Mouse (Mus musculus): ENCODE results near the gene Zbtb4. TPM values are rescaled to one million over a fixed set of nuclear protein-coding genes. Genes with fewer than 3 reads are reported as not detected.

Gene Zbtb4
- total RNA-seq, 2 experiments from 2014 or later: 41.7 to 44.7 TPM

GRCm38 (mm10) chr11:69763551-69763950 lies 2.2 kb upstream of the Zbtb4 start:
- DNase-seq: no peak

- peak; percentile 81 to 83 for DNase-seq
Measured at GRCm38 (mm10) chr11:69766126-69766609, 456 bp downstream of the Zbtb4 start.

- DNase-seq: peak in 1 of 2 experiments; percentile 53
Measured at GRCm38 (mm10) chr11:69766872-69767624, 1.3 kb downstream of the Zbtb4 start.

GRCm38 (mm10) chr11:69767625-69767909 lies 1.9 kb downstream of the Zbtb4 start:
- no peak for DNase-seq

- DNase-seq: no peak
Measured at GRCm38 (mm10) chr11:69774961-69775360, 9.2 kb downstream of the Zbtb4 start.

GRCm38 (mm10) chr11:69775716-69776115 lies 10.0 kb downstream of the Zbtb4 start:
- DNase-seq: no peak

GRCm38 (mm10) chr11:69776488-69776887 lies 10.8 kb downstream of the Zbtb4 start:
- no peak for DNase-seq

GRCm38 (mm10) chr11:69777504-69778257 lies 12.0 kb downstream of the Zbtb4 start:
- no peak for DNase-seq

GRCm38 (mm10) chr11:69778258-69778982 lies 12.7 kb downstream of the Zbtb4 start:
- DNase-seq: no peak

GRCm38 (mm10) chr11:69778985-69779384 lies 13.3 kb downstream of the Zbtb4 start:
- no peak for DNase-seq

GRCm38 (mm10) chr11:69781828-69782227 lies 16.1 kb downstream of the Zbtb4 start:
- no peak for DNase-seq

- peak; percentile 76 to 84 for DNase-seq
Measured at GRCm38 (mm10) chr11:69784793-69785272, 19.1 kb downstream of the Zbtb4 start.

GRCm38 (mm10) chr11:69787306-69787705 lies 21.6 kb downstream of the Zbtb4 start:
- DNase-seq: no peak

- no peak for DNase-seq
Measured at GRCm38 (mm10) chr11:69789431-69789830, 23.7 kb downstream of the Zbtb4 start.

GRCm38 (mm10) chr11:69791420-69791819 lies 25.7 kb downstream of the Zbtb4 start:
- DNase-seq: no peak

GRCm38 (mm10) chr11:69793429-69793828 lies 27.7 kb downstream of the Zbtb4 start:
- DNase-seq: no peak

- DNase-seq: peak; percentile 94 to 99
Measured at GRCm38 (mm10) chr11:69795168-69795982, 29.7 kb downstream of the Zbtb4 start, which contains the start of gene Chrnb1. Chrnb1 (minus strand) TSS chr11:69795943.

- DNase-seq: no peak
Measured at GRCm38 (mm10) chr11:69795983-69796435, 30.3 kb downstream of the Zbtb4 start.

- no peak for DNase-seq
Measured at GRCm38 (mm10) chr11:69797924-69798323, 32.2 kb downstream of the Zbtb4 start.

GRCm38 (mm10) chr11:69799394-69800137 lies 33.9 kb downstream of the Zbtb4 start:
- no peak for DNase-seq

GRCm38 (mm10) chr11:69800138-69800391 lies 34.4 kb downstream of the Zbtb4 start:
- no peak for DNase-seq

Measured in heart, adult 18-20 months (tissue).